Mouse (Mus musculus): ENCODE data around the gene Srp14.

- no peak for TF ChIP-seq CTCF (IDR thresholded peaks at IDR 0.05; ENCODE audit: low read depth, low read length)
- no peak for TF ChIP-seq POLR2A (IDR thresholded peaks at IDR 0.05; ENCODE audit: borderline replicate concordance, low read depth, low read length)
Observed at GRCm38 (mm10) chr2:118478833-118479549, 520 bp downstream of the Srp14 start.
